Mouse (Mus musculus): ENCODE measurements at regions not wholly inside any gene's neighbourhood (a gene's known extent, or its start where the extent isn't known, plus 50 kb on each side); places are given as distances from the start of the nearest gene placed in this dataset.

DNA sequence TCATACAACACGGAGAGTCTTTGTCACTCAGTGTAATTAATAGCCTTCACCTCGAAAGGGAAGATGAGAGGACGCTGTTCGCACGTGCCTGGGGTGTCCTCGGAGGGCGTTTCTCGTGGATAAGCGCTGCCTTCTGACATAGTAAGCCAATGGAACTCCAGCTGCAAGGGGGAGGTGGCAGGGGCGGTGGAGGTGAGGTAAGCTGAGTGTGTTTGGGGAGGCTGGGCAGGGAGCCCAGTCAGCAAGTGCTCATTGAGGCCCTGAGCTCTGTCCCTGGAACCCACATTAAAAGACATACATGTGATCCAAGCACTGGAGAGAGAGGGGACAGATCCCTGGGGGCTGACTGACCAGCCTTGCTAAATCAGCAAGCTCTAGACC, 234.1 kb downstream of the Setd4 start:
- TF ChIP-seq CTCF (IDR thresholded peaks at IDR 0.05; ENCODE audit: low read depth, low read length) = no peak
- no peak for TF ChIP-seq GATA1 (IDR thresholded peaks at IDR 0.05; ENCODE audit: borderline replicate concordance, low read length)
